Mouse (Mus musculus) forebrain, embryonic 14.5 days (tissue): ENCODE measurements around the gene Gm20388. TPM values are rescaled to one million over a fixed set of nuclear protein-coding genes. Genes with fewer than 3 reads are reported as not detected.

Source experiments
- ATAC-seq: fragments of 200-750 bp; cut with Nextera tagmentation; 2 replicates; pipeline ENCODE4 v1.8.0; 2017; ENCODE audit warnings: mild to moderate bottlenecking, moderate library complexity
- DNase-seq: peaks from one replicate; pipeline ENCODE4 v3.0.0-alpha.2; 2015; ENCODE audit warnings: low spot score
- H3K27ac ChIP-seq: fragments of 300-500 bp; sonication (generic); 2 replicates; pipeline ENCODE4 v1.5.1; 2014; ENCODE audit warnings: low read depth, mild to moderate bottlenecking, control low read depth, low read length, moderate library complexity
- H3K27me3 ChIP-seq: fragments of 300-500 bp; sonication (generic); replicated peaks from 2 replicates; pipeline ENCODE4 v1.6.1; 2014; ENCODE audit warnings: low read length, control low read depth, mixed read lengths; ENCODE audit not compliant: control insufficient read depth, insufficient read depth
- H3K36me3 ChIP-seq: fragments of 300-500 bp; sonication (generic); 2 replicates; pipeline ENCODE4 v1.6.1; 2014; ENCODE audit warnings: low read length, control low read depth; ENCODE audit not compliant: control insufficient read depth, insufficient read depth
- H3K4me1 ChIP-seq: fragments of 300-500 bp; sonication (generic); 2 replicates; pipeline ENCODE4 v1.6.1; 2014; ENCODE audit warnings: antibody characterized with exemption, low read length, control low read depth; ENCODE audit not compliant: control insufficient read depth, insufficient read depth
- H3K4me2 ChIP-seq: fragments of 300-500 bp; sonication (generic); 2 replicates; pipeline ENCODE4 v1.6.1; 2014; ENCODE audit warnings: mild to moderate bottlenecking, control low read depth, low read length
- H3K4me3 ChIP-seq: fragments of 300-500 bp; sonication (generic); 2 replicates; pipeline ENCODE4 v1.5.1; 2014; ENCODE audit warnings: low read depth, low read length, control low read depth
- H3K9ac ChIP-seq: fragments of 300-500 bp; sonication (generic); 2 replicates; pipeline ENCODE4 v1.6.1; 2014; ENCODE audit warnings: mild to moderate bottlenecking, low read length, control low read depth, moderate library complexity
- H3K9me3 ChIP-seq: fragments of 300-500 bp; sonication (generic); replicated peaks from 2 replicates; pipeline ENCODE4 v1.6.1; 2016; ENCODE audit warnings: low read length, control low read depth, mixed read lengths; ENCODE audit not compliant: control insufficient read depth
- WGBS: fragments of 180-500 bp; shearing (Covaris S2); extraction: QIAGEN DNeasy Blood & Tissue Kit; methylation state at CpG from one replicate; pipeline ENCODE4 v1.1.7; 2014; 5-methylcytosine and 5-hydroxymethylcytosine counted together
- polyA plus RNA-seq: library from polyadenylated mRNA; unstranded; fragments of >200 nt; fragmentation: Nextera tagmentation; extraction: Ambion mirVana; gene quantifications from 2 replicates; pipeline ENCODE4 v1.2.1, GENCODE M21; 2014

Gene Gm20388
- polyA plus RNA-seq, 1 experiment from 2014 or later: 7.4 TPM

DNA sequence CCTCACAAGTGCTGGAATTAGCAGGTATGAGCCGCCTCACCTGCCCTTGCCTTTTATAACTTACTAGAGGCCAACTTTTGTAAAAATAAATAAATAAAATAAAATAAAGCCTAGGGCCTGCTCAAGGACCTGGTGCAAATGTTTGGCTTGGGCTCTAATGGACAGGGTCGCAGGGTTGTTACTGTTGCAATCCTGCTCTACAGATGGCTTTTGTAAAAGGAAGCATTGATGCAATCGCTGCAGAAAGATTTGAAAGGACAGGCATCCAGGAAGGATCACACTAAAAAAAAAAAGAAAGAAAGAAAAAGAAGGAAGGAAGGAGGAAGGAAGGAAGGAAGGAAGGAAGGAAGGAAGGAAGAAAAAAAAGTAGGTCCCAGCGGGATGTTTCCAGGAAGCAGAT lies 3949.7 kb downstream of the Gm20388 start:
- Histone ChIP-seq H3K4me1 (peaks cover 12% of the 10 kb centered on the region; the same call in 1 of the 2 replicates), H3K27ac (no peak overlapping the region), H3K36me3 (no peaks in the 10 kb centered on the region), H3K9me3 (no peaks in the 10 kb centered on the region), H3K9ac (0 out of 2 replicates have a peak overlapping the region, but pooled peaks have one; percentile 82), H3K27me3 (peaks cover 4% of the 10 kb centered on the region; the same call in 1 of the 2 replicates), H3K4me2 (peak overlapping the region; percentile 89), H3K4me3 (peak overlapping the region; percentile 84; the same call in 1 of the 2 replicates)
- ATAC-seq (no peak), DNase-seq (no peak)
- 71% methylated on average over 4 of the region's 4 CpGs for WGBS

- Histone ChIP-seq H3K27ac (no peak overlapping the region), H3K4me3 (no peak overlapping the region), H3K36me3 (no peaks in the 10 kb centered on the region), H3K4me1 (0 out of 2 replicates have a peak, but pooled peaks cover 5% of the 10 kb centered on the region), H3K9me3 (no peaks in the 10 kb centered on the region), H3K9ac (no peak overlapping the region), H3K4me2 (no peak overlapping the region), H3K27me3 (peaks cover 3% of the 10 kb centered on the region; the same call in 1 of the 2 replicates)
- WGBS: 86% methylated on average over 7 of the region's 7 CpGs
- no peak for DNase-seq
- ATAC-seq: no peak
These were observed 3955.1 kb downstream of the Gm20388 start for GRCm38 (mm10) chr8:123865786-123866185.

DNA sequence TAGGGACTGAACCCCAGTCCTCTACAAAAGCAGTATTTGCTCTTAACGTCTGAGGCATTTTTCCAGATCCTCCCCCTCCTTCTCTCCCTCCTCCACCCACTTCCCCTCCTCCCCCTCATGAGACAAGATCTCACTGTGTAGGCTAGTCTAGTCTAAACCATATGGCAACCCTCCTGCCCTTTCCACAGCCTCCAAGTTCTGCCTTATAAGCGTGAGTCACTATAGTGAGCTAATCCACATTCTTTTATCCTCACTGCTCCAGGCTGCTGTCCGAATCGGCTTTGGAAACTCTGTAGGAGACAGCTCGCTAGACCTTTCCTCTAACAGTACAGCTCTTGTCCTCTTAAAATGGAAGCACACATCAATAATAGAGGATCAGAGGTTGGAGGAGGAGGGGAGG lies 3956.3 kb downstream of the Gm20388 start:
- no peak overlapping the region for H3K27ac ChIP-seq
- H3K27me3 ChIP-seq: no peaks in the 10 kb centered on the region
- no peak overlapping the region for H3K4me2 ChIP-seq
- H3K4me3 ChIP-seq: no peak overlapping the region
- H3K9ac ChIP-seq: no peak overlapping the region
- no peaks in the 10 kb centered on the region for H3K9me3 ChIP-seq
- DNase-seq (no peak), ATAC-seq (no peak)
- 0 out of 2 replicates have a peak, but pooled peaks cover 5% of the 10 kb centered on the region for H3K4me1 ChIP-seq
- 16% methylated on average over 5 of the region's 5 CpGs for WGBS
- no peaks in the 10 kb centered on the region for H3K36me3 ChIP-seq

- Histone ChIP-seq H3K9me3 (no peaks in the 10 kb centered on the region), H3K36me3 (no peaks in the 10 kb centered on the region), H3K4me2 (no peak overlapping the region), H3K27ac (no peak overlapping the region), H3K9ac (no peak overlapping the region), H3K4me1 (no peaks in the 10 kb centered on the region), H3K4me3 (no peak overlapping the region), H3K27me3 (no peaks in the 10 kb centered on the region)
- WGBS: 81% methylated on average over 9 of the region's 9 CpGs
- DNase-seq (no peak), ATAC-seq (no peak)
These were observed 3961.4 kb downstream of the Gm20388 start for GRCm38 (mm10) chr8:123872048-123872447.

DNA sequence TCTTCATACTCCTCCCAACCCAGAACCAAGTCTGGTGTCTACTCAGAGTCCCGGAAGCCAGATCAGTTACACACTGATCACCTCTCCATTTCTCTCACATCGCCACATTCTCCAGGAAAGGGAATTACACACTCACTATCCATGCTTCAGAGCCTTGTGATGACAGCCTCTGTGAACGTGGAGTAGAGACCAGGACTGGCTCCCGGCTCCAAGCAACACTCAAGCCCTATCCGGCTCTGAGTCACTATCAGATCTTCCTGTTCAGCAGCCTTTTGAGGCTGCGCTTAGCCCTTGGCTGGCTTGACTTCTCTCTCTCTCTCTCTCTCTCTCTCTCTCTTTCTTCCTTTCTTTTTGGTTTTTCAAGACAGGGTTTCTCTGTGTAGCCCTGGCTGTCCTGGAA lies 3962.7 kb downstream of the Gm20388 start:
- ATAC-seq (no peak), DNase-seq (no peak)
- Histone ChIP-seq H3K27me3 (no peaks in the 10 kb centered on the region), H3K4me3 (no peak overlapping the region), H3K9ac (no peak overlapping the region), H3K4me2 (no peak overlapping the region), H3K9me3 (no peaks in the 10 kb centered on the region), H3K36me3 (no peaks in the 10 kb centered on the region), H3K27ac (no peak overlapping the region), H3K4me1 (no peaks in the 10 kb centered on the region)
- WGBS: 84% methylated on average over 6 of the region's 6 CpGs

DNA sequence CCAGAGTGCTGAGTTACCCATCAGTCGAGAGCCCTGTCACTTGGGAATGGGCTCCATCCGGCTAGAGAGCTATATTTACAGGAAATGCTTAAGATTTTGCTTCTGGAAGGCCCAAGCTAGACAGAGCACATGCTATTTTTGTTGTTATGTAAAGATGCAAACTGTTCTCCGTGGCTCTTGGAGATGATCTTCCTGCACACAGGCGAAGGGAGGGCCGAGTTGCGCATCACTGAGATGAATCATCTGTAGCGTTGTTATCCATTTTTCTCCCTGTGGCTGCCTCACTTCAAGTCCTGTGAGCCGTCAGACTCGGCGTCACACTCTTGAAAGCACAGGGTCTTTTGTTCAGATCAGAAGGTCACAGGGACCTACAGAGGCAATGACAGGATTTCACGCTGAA lies 3963.7 kb downstream of the Gm20388 start:
- no peak for DNase-seq
- H3K4me1 ChIP-seq: no peaks in the 10 kb centered on the region
- ATAC-seq: no peak
- no peaks in the 10 kb centered on the region for H3K9me3 ChIP-seq
- no peak overlapping the region for H3K27ac ChIP-seq
- H3K9ac ChIP-seq: no peak overlapping the region
- H3K36me3 ChIP-seq: no peaks in the 10 kb centered on the region
- no peak overlapping the region for H3K4me2 ChIP-seq
- 84% methylated on average over 11 of the region's 11 CpGs for WGBS
- no peaks in the 10 kb centered on the region for H3K27me3 ChIP-seq
- no peak overlapping the region for H3K4me3 ChIP-seq

DNA sequence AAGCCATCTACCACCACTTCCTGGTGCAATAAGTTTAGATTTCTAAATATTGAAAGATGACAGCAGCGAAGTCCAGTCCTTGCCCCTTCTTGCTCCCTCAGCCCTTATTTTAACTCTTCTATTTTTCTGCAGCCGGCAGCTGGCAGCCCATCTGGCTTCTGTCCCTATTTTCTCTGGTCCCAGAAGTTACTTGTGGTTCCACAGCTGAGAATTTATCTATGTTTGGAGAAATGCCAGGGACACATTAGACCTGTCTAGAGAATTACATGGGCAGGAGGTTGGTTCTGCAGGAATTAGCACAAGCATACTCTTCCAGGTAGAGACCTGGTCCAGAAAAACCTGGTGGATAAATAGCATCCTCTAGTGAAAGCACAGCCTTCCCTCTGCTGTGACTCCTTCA lies 3967.2 kb downstream of the Gm20388 start:
- H3K36me3 ChIP-seq: no peaks in the 10 kb centered on the region
- DNase-seq: no peak
- ATAC-seq: no peak

GRCm38 (mm10) chr8:123880271-123880670 lies 3969.6 kb downstream of the Gm20388 start:
- ATAC-seq (no peak), DNase-seq (no peak)
- no peak overlapping the region for H3K9ac ChIP-seq
- 73% methylated on average over 10 of the region's 10 CpGs for WGBS
- no peaks in the 10 kb centered on the region for H3K9me3 ChIP-seq
- H3K4me3 ChIP-seq: no peak overlapping the region
- no peak overlapping the region for H3K27ac ChIP-seq
- H3K4me2 ChIP-seq: no peak overlapping the region
- no peaks in the 10 kb centered on the region for H3K27me3 ChIP-seq
- no peaks in the 10 kb centered on the region for H3K36me3 ChIP-seq
- H3K4me1 ChIP-seq: peaks cover 7% of the 10 kb centered on the region; the same call in 1 of the 2 replicates

More for the DNA sequence above, 3967.2 kb downstream of the Gm20388 start:
- Histone ChIP-seq H3K27me3 (no peaks in the 10 kb centered on the region), H3K4me1 (no peaks in the 10 kb centered on the region), H3K9me3 (no peaks in the 10 kb centered on the region), H3K4me2 (no peak overlapping the region), H3K27ac (no peak overlapping the region), H3K4me3 (no peak overlapping the region), H3K9ac (no peak overlapping the region)
- WGBS: 82% methylated on average over 2 of the region's 2 CpGs

DNA sequence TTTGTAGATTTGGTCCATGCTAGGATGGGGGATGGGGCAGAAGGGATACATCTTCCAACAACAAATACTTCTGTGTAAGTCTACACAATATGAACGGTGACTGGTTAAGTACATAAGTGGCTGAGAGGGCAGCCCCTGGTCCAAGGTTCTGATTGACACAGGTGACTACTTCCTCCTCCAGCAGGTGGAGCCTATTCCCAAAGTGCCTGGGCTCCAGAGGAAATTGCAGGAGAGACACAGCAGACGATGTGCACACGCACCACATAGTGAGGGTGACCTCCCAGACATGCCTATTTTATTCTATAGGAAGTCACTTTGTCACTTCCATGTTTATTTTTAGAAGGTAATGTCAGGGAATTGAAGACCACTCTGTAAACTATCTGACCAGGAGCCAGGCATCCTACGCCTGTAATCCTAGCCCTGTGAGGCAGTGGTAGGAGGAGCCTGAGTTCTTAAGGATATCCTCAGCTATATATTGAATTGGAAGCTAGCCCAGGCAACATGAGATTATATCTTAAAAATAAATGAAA lies 3970.2 kb downstream of the Gm20388 start:
- no peak for ATAC-seq
- no peak overlapping the region for H3K27ac ChIP-seq
- H3K4me3 ChIP-seq: no peak overlapping the region
- peaks cover 7% of the 10 kb centered on the region; the same call in 1 of the 2 replicates for H3K4me1 ChIP-seq
- DNase-seq: no peak
- no peak overlapping the region for H3K9ac ChIP-seq
- H3K36me3 ChIP-seq: no peaks in the 10 kb centered on the region
- no peak overlapping the region for H3K4me2 ChIP-seq
- no peaks in the 10 kb centered on the region for H3K9me3 ChIP-seq
- 57% methylated on average over 4 of the region's 4 CpGs for WGBS
- no peaks in the 10 kb centered on the region for H3K27me3 ChIP-seq
